Mouse (Mus musculus) granulocyte monocyte progenitor cell, adult 5-6 weeks (primary cell): ENCODE measurements around the gene Clba1. TPM values are rescaled to one million over a fixed set of nuclear protein-coding genes. Genes with fewer than 3 reads are reported as not detected.

Source experiments
- ATAC-seq: replicated peaks from 2 replicates; pipeline ENCODE4 v1.8.0; 2016; ENCODE audit warnings: mild to moderate bottlenecking, moderate TSS enrichment, inconsistent platforms; ENCODE audit not compliant: poor library complexity, severe bottlenecking
- total RNA-seq, 2 experiments: library from RNA; stranded (forward) in 1 of 2; stranded (reverse) in 1 of 2; fragments of 200-712, 200-1000 nt in 1 of 2; fragments of >200 nt in 1 of 2; fragmentation: Nextera tagmentation in 1 of 2; gene quantifications; 2 replicates each; pipeline ENCODE4 v1.2.3; 2014 to 2017

Gene Clba1
- total RNA-seq, 2 experiments from 2014 or later: 1.2 to 1.7 TPM

DNA sequence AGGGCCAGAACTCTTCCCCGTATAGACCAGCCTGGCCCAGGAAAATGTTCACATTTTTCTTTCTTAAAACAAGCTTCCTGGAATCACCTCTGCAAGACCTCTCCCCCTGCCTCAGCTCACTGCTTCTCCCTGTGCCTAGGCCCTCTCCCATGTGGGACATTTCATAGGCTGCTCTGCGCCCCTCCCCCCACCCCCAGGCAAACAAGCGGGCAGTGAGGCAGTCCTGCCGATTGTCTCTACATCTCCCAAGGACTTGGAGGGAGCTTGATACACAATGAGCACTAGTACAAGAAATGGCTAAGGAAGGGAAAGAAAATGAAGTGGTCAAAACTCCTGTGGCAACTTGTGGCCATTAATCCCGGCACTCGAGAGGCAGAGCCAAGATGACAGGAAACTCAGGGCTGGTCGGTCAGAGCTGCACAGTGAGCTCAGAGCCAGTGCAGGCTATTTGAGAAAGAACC, 14.4 kb upstream of the Clba1 start:
- ATAC-seq: no peak

- no peak for ATAC-seq
These were observed 13.7 kb upstream of the Clba1 start for GRCm38 (mm10) chr12:112794998-112795397.

- ATAC-seq: 0 out of 2 replicates have a peak, but pooled peaks have one; percentile 6
These were observed 13.2 kb upstream of the Clba1 start for GRCm38 (mm10) chr12:112795466-112796104.

- ATAC-seq: no peak
These were observed 11.9 kb upstream of the Clba1 start for GRCm38 (mm10) chr12:112796551-112797510.

- ATAC-seq: no peak
These were observed 10.9 kb upstream of the Clba1 start for GRCm38 (mm10) chr12:112797672-112798331.

DNA sequence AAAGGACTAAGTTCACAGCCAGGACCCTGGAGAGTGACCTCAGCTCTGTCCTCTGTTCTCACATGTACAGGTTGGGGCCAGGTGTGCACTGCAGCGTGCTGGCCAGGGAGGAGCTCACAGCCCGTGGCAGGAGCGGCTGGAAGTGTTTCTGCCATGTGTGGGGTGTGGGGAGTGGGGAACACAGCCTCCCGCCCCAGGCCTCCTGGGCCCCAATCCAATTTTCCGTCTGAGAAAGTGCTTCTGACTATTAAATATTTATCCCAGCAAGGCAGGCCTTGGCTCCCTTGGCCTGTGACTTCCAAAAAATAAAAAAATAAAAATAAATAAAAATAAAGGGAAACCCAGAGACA, 10.4 kb upstream of the Clba1 start:
- ATAC-seq: no peak

- no peak for ATAC-seq
These were observed 10.0 kb upstream of the Clba1 start for GRCm38 (mm10) chr12:112798716-112799115.

DNA sequence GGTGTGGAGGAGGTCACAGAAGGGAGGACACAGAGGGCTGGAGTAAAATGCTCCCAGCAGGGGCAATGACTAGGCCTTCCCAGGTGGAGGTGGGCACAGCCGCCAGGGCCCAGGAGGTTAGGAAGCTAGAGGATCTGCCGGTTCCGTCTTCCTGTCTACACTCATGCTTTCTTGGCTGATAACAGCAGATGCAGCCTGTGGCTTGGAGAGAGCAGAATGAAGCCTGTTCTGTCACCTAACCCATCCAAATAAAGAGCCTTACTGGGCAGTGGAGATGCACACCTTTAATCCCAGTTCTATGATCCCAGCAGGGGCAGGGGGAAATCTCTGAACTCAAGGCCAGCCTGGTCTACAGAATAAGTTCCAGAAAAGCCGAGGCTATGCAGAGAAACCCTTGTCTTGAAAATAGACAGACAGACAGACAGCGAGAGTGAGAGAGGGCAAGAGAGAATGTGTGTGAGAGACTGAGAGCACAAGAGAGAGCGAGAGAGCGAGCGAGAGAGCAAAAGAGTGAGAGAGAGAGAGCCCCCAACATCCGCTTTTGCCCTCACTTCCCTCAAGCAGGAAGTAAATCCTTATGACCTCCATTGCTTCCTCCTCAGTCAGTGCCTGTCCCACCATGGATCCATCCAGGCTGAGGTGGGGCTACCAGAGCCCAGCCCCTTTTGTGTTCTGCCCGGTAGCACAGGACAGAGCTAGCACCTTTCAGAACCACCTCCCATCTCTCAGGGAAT, 9.3 kb upstream of the Clba1 start:
- no peak for ATAC-seq

GRCm38 (mm10) chr12:112800476-112800875, 8.3 kb upstream of the Clba1 start:
- ATAC-seq: peak; percentile 56

- ATAC-seq: peak; percentile 56
These were observed 6.6 kb upstream of the Clba1 start, which contains the start of gene Ahnak2 for GRCm38 (mm10) chr12:112801864-112802846. Gene Ahnak2 (minus strand): TSS chr12:112802657.

GRCm38 (mm10) chr12:112802917-112803316, 5.8 kb upstream of the Clba1 start:
- ATAC-seq: no peak

GRCm38 (mm10) chr12:112804046-112804445, 4.7 kb upstream of the Clba1 start:
- ATAC-seq: no peak

DNA sequence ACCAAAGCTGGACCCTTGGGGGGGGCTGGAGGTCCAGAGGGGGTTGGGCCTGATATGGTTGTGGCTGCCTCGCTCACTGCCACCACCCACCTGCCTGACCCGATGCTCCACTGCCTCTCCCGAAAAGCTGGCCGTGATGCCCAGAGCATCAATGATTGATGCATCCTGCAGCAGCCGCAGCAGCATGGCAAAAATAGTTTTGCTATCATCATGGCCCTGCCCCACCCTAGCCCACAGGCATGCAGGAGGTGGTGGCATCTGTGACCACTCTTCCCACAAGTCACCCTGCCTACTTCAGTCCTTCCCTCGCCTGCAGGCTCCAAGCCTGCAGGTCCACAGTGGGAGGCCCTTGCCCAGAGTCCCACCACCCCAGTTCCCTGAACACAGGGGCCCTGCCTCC, 2.7 kb upstream of the Clba1 start:
- ATAC-seq: no peak

- no peak for ATAC-seq
These were observed 941 bp upstream of the Clba1 start for GRCm38 (mm10) chr12:112807796-112808195.

DNA sequence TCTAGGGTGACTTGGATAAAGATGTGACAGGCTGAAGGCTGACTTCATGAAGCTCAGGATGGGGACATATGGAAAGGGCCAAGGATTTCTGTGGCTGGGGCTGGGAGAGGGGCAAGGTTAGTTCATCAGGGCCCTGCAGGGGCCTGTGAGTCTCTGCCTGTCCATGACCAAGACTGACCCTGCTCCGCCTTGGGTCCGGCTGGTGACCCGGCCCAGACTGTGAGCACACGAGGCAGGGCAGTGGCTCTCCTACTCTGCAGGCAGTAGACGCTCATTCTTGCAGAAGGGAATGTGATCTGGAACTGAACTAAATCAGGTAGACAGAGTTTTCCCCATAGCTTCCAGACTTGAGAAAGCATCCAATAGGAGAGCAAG, 538 bp upstream of the Clba1 start:
- no peak for ATAC-seq

DNA sequence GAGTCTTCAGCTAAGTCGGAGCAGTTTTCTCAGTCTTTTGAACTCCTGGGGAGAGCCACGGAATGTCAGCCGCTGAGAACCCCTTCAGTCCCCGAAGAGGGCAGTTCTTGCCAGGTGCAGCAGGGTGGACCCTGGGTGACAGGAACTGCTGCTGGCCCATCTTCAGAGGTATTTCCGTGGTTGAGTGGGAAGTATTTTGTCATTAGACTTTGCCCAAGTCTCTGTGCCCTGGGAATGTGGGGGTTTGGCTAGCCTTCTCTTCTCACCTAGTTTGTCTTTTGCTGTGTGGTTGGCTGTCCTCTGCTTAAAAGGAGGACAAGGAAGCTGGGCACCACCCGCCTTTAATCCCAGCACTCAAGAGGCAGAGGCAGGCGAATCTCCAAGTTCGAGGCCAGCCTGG, 904 bp downstream of the Clba1 start:
- ATAC-seq: no peak

DNA sequence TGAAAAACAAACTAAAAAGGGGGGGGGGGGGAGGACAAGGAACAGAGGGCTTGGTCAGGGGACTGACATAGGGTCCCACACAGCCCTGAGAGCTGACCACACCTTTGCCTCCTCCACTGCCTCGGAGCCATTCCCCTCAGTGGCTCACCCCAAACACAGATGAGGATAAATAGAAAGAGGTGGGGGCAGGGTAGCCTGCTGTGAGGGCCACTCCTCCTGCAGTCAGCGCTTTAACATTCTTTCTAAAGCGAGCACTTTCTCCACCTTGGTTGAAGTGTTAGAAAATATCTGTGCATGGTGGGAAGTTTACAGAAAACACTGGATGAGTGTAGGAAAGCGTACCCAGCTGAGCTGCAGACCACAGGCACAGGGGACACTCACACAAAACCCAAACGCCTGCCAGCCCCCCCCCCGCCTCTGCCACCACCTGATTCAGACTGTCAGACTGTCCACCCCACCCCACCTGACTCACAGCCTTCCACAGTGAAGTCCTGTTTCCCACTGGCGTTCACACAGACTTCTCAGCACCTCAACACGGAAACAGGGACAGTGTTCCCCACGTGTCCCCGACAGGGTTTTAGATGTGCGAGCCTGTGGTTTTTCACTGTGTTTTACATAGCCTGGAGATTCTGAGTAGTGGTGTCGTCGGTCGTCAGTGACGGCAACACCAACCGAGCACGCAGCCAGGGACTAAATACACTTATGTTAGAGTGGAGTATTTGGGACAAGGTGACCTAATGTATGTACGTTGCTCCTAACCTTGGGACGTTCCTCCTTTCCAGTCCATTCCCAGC, 1.6 kb downstream of the Clba1 start:
- ATAC-seq: no peak

GRCm38 (mm10) chr12:112813370-112813769, 4.6 kb downstream of the Clba1 start:
- no peak for ATAC-seq
